Mouse (Mus musculus) G1E (cell line): ENCODE results near the gene Calr. TPM values are rescaled to one million over a fixed set of nuclear protein-coding genes. Genes with fewer than 3 reads are reported as not detected.

Source experiments
- ATAC-seq: 2 replicates; pipeline ENCODE4 v1.8.0; 2016; ENCODE audit warnings: mild to moderate bottlenecking; ENCODE audit not compliant: insufficient number of reproducible peaks, poor library complexity, low FRiP score, severe bottlenecking; ENCODE audit errors: extremely low read depth
- DNase-seq: peaks from one replicate; pipeline ENCODE4 v3.0.0; 2012; ENCODE audit warnings: low spot score
- H3K27me3 ChIP-seq: 2 replicates; pipeline ENCODE4 v1.6.1; 2012; ENCODE audit warnings: mild to moderate bottlenecking, low read length, inconsistent platforms; ENCODE audit not compliant: insufficient read depth
- H3K36me3 ChIP-seq: replicated peaks from 2 replicates; pipeline ENCODE3; 2012; ENCODE audit warnings: mild to moderate bottlenecking, inconsistent platforms
- H3K4me1 ChIP-seq: 2 replicates; pipeline ENCODE4 v1.6.1; 2012; ENCODE audit warnings: low read depth, low read length, inconsistent platforms, mixed read lengths; ENCODE audit not compliant: insufficient read depth
- H3K4me3 ChIP-seq: 2 replicates; pipeline ENCODE4 v1.5.1; 2012; ENCODE audit warnings: low read depth, mild to moderate bottlenecking, inconsistent platforms, low read length, moderate library complexity, mixed read lengths
- H3K9me3 ChIP-seq: replicated peaks from 2 replicates; pipeline ENCODE4 v1.6.1; 2012; ENCODE audit warnings: inconsistent platforms
- CTCF ChIP-seq: IDR thresholded peaks from 2 replicates; pipeline ENCODE4 v1.5.1; 2012; ENCODE audit warnings: low read depth, low read length, inconsistent platforms, mixed read lengths
- GATA1 ChIP-seq: IDR thresholded peaks from 2 replicates; pipeline ENCODE4 v1.6.1; 2012; ENCODE audit warnings: borderline replicate concordance, low read length, inconsistent platforms, mixed read lengths
- GATA2 ChIP-seq: IDR thresholded peaks from 2 replicates; pipeline ENCODE4 v1.6.1; 2012; ENCODE audit warnings: low read depth, low read length, inconsistent platforms, borderline replicate concordance
- POLR2AphosphoS5 ChIP-seq: IDR thresholded peaks from 2 replicates; pipeline ENCODE4 v1.6.1; 2012; ENCODE audit warnings: low read depth, low read length, inconsistent platforms; ENCODE audit not compliant: insufficient replicate concordance
- TAL1 ChIP-seq: conservative IDR thresholded peaks from 2 replicates; pipeline ENCODE4 v1.6.1; 2012; ENCODE audit warnings: low read depth, low read length, inconsistent platforms, mixed read lengths
- polyA plus RNA-seq: library from polyadenylated mRNA; stranded (reverse); fragments of >175 nt; gene quantifications from 2 replicates; pipeline ENCODE4 v1.2.3, GENCODE M21; 2012
- total RNA-seq, 2 experiments: library from RNA; stranded (forward) in 1 of 2; stranded (reverse) in 1 of 2; fragments of 200-1000 nt in 1 of 2; fragments of >200 nt in 1 of 2; fragmentation: Nextera tagmentation in 1 of 2; gene quantifications; 2 replicates each; pipeline ENCODE4 v1.2.3; 2014 to 2017

Calr gene
- total and polyA plus RNA-seq, 3 experiments = 253 to 954 (median 435) TPM

- ATAC-seq (no peak), DNase-seq (no peak)
- Histone ChIP-seq H3K4me3 (peak overlapping the region; percentile 91), H3K36me3 (peaks cover 54% of the 10 kb centered on the region), H3K4me1 (peaks cover 56% of the 10 kb centered on the region), H3K9me3 (no peaks in the 10 kb centered on the region), H3K27me3 (no peaks in the 10 kb centered on the region)
- no peak for TF ChIP-seq GATA1
- TF ChIP-seq CTCF = no peak
- TF ChIP-seq GATA2 = no peak
- 0 out of 2 replicates have a peak, but pooled peaks have one; percentile 41 for TF ChIP-seq POLR2AphosphoS5
Measured at GRCm38 (mm10) chr8:84845355-84846093, 1.2 kb downstream of the Calr start.

GRCm38 (mm10) chr8:84844397-84845070, 2.2 kb downstream of the Calr start:
- H3K4me3 ChIP-seq = peak overlapping the region; percentile 91
- peaks cover 59% of the 10 kb centered on the region for H3K4me1 ChIP-seq
- H3K9me3 ChIP-seq = no peaks in the 10 kb centered on the region
- H3K27me3 ChIP-seq = no peaks in the 10 kb centered on the region
- ATAC-seq (no peak), DNase-seq (no peak)
- peaks cover 55% of the 10 kb centered on the region for H3K36me3 ChIP-seq
- TF ChIP-seq GATA1 = no peak
- TF ChIP-seq GATA2 = no peak
- no peak for TF ChIP-seq CTCF
- no peak for TF ChIP-seq TAL1
- peak; percentile 85; the same call in 1 of the 2 replicates for TF ChIP-seq POLR2AphosphoS5

- Histone ChIP-seq H3K27me3 (no peaks in the 10 kb centered on the region), H3K9me3 (no peaks in the 10 kb centered on the region), H3K4me1 (peaks cover 72% of the 10 kb centered on the region), H3K36me3 (peaks cover 86% of the 10 kb centered on the region), H3K4me3 (no peak overlapping the region)
- ATAC-seq (no peak), DNase-seq (no peak)
- TF ChIP-seq GATA2 (no peak), POLR2AphosphoS5 (no peak), TAL1 (no peak), GATA1 (no peak), CTCF (no peak)
Measured at GRCm38 (mm10) chr8:84841514-84841913, 5.2 kb downstream of the Calr start.

- H3K4me3 ChIP-seq = peak within 1 kb of the TSS; percentile 88
- peaks cover 82% of the 10 kb centered on the region for H3K4me1 ChIP-seq
- DNase-seq (peak; percentile 88), ATAC-seq (peak; percentile 83)
- peaks cover 87% of the 10 kb centered on the region for H3K36me3 ChIP-seq
- no peaks in the 10 kb centered on the region for H3K9me3 ChIP-seq
- no peaks in the 10 kb centered on the region for H3K27me3 ChIP-seq
- TF ChIP-seq GATA2 (no peak), TAL1 (no peak), CTCF (no peak), POLR2AphosphoS5 (peak; percentile 82; the same call in 1 of the 2 replicates), GATA1 (no peak)
Measured at GRCm38 (mm10) chr8:84840248-84840999, 6.3 kb downstream of the Calr start, which contains the start of gene Rad23a. Gene Rad23a, minus strand, starts transcription at chr8:84840665.

- ATAC-seq (no peak), DNase-seq (no peak)
- Histone ChIP-seq H3K36me3 (peaks cover 86% of the 10 kb centered on the region), H3K4me3 (peak overlapping the region; percentile 88), H3K4me1 (peaks cover 83% of the 10 kb centered on the region), H3K27me3 (no peaks in the 10 kb centered on the region), H3K9me3 (no peaks in the 10 kb centered on the region)
- TF ChIP-seq TAL1 (no peak), CTCF (no peak), GATA2 (no peak), POLR2AphosphoS5 (no peak), GATA1 (no peak)
Measured at GRCm38 (mm10) chr8:84839875-84840247, 6.9 kb downstream of the Calr start.
